Mouse (Mus musculus) A20 (cell line): ENCODE measurements around the gene Slc6a21.

Experiments used
- DNase-seq: peaks from one replicate; pipeline ENCODE4 v3.0.0-alpha.2; 2011; ENCODE audit warnings: low read depth, low spot score

Slc6a21 gene

DNA sequence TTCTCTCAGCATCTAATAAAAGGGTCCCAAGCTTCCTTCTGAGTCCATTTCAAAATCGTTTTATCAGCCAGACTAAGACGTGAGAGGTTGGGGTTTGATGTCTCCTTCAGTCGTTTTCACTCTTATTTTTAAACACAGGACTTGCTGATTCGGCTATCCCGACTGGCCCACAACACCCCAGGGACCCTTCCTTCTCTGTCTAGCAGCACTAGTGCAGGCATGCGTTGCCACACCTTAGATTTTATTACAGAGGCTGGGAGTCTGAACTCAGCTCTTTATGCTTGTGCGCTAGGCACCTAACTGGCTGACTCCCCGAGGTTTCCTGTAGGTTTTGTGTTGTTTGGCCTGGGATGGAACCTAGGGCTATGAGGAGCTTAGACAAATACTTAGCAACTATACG lies 36.2 kb downstream of the Slc6a21 start:
- DNase-seq = no peak

GRCm38 (mm10) chr7:45315182-45315701 lies 37.9 kb downstream of the Slc6a21 start:
- no peak for DNase-seq

- DNase-seq = no peak
Measured at GRCm38 (mm10) chr7:45316536-45316935, 39.2 kb downstream of the Slc6a21 start.

- DNase-seq = no peak
Measured at GRCm38 (mm10) chr7:45322245-45322644, 44.9 kb downstream of the Slc6a21 start.

- no peak for DNase-seq
Measured at GRCm38 (mm10) chr7:45323069-45323468, 45.8 kb downstream of the Slc6a21 start.

GRCm38 (mm10) chr7:45325800-45326199 lies 48.5 kb downstream of the Slc6a21 start:
- no peak for DNase-seq

- DNase-seq = no peak
Measured at GRCm38 (mm10) chr7:45328841-45329475, 51.6 kb downstream of the Slc6a21 start.

DNA sequence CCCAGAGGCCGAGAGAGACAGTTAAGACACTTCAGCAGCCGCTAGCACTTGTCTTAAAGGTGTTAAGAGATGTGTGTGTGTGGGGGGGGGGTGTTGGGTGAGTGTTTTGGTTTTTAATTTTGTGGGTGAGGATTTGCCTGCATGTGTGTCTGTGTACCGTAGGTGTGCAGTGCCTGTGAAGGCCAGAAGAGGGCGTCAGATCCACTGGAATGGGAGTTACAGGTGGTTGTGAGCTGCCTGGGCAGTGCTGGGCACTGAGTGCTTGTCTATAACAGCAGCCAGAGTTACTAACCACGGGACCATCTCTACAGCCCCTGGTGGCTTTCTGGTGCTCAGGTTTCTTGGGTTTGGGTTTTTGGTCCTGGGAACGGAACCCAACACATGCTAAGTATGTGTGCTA lies 54.2 kb downstream of the Slc6a21 start:
- DNase-seq = no peak

GRCm38 (mm10) chr7:45332685-45333425 lies 55.5 kb downstream of the Slc6a21 start:
- DNase-seq = peak; percentile 75

GRCm38 (mm10) chr7:45333431-45333982 lies 56.2 kb downstream of the Slc6a21 start, which contains the start of gene Trpm4:
Gene Trpm4, minus strand, starts transcription at chr7:45333780.
- DNase-seq = peak; percentile 81

GRCm38 (mm10) chr7:45334605-45335004 lies 57.3 kb downstream of the Slc6a21 start:
- DNase-seq = no peak

- DNase-seq = no peak
Measured at GRCm38 (mm10) chr7:45335056-45335455, 57.7 kb downstream of the Slc6a21 start, which contains the start of gene Hrc. Gene Hrc, plus strand, starts transcription at chr7:45335290.

- DNase-seq = no peak
Measured at GRCm38 (mm10) chr7:45336319-45336718, 59.0 kb downstream of the Slc6a21 start.

- no peak for DNase-seq
Measured at GRCm38 (mm10) chr7:45337469-45337868, 60.2 kb downstream of the Slc6a21 start.

GRCm38 (mm10) chr7:45338161-45338911 lies 61.0 kb downstream of the Slc6a21 start:
- peak; percentile 79 for DNase-seq
